Mouse (Mus musculus) erythroblast, embryonic 14.5 days (primary cell): ENCODE data around the gene BC030870. TPM values are rescaled to one million over a fixed set of nuclear protein-coding genes. Genes with fewer than 3 reads are reported as not detected.

Source experiments
- H3K27me3 ChIP-seq: 2 replicates; pipeline ENCODE4 v1.6.1; 2012; ENCODE audit warnings: inconsistent platforms; ENCODE audit not compliant: control insufficient read depth
- H3K36me3 ChIP-seq: 2 replicates; pipeline ENCODE4 v1.6.1; 2012; ENCODE audit warnings: mild to moderate bottlenecking, inconsistent platforms; ENCODE audit not compliant: control insufficient read depth
- H3K4me1 ChIP-seq: 2 replicates; pipeline ENCODE4 v1.6.1; 2012; ENCODE audit warnings: inconsistent platforms; ENCODE audit not compliant: control insufficient read depth
- H3K4me3 ChIP-seq: replicated peaks from 2 replicates; pipeline ENCODE3; 2012; ENCODE audit warnings: moderate library complexity, mild to moderate bottlenecking, inconsistent platforms
- H3K9me3 ChIP-seq: 2 replicates; pipeline ENCODE4 v1.6.1; 2012; ENCODE audit warnings: low read length, inconsistent platforms, mixed read lengths; ENCODE audit not compliant: control insufficient read depth
- GATA1 ChIP-seq: IDR thresholded peaks from 2 replicates; pipeline ENCODE4 v1.6.1; 2012; ENCODE audit warnings: low read length, inconsistent platforms, mixed read lengths
- TAL1 ChIP-seq: IDR thresholded peaks from 3 replicates; pipeline ENCODE4 v1.6.1; 2012; ENCODE audit warnings: low read length, inconsistent platforms, mixed read lengths
- polyA plus RNA-seq: library from polyadenylated mRNA; stranded (reverse); fragments of >175 nt; gene quantifications from 2 replicates; pipeline ENCODE4 v1.2.3, GENCODE M21; 2012

BC030870 gene
- polyA plus RNA-seq, 1 experiment: not detected

- Histone ChIP-seq H3K4me3 (no peak overlapping the region), H3K36me3 (no peaks in the 10 kb centered on the region), H3K4me1 (no peaks in the 10 kb centered on the region), H3K9me3 (peaks cover 2% of the 10 kb centered on the region; the same call in 1 of the 2 replicates), H3K27me3 (no peaks in the 10 kb centered on the region)
- TF ChIP-seq TAL1 (no peak), GATA1 (no peak)
Observed at GRCm38 (mm10) chr8:65065622-65066021, 63.7 kb downstream of the BC030870 start.

DNA sequence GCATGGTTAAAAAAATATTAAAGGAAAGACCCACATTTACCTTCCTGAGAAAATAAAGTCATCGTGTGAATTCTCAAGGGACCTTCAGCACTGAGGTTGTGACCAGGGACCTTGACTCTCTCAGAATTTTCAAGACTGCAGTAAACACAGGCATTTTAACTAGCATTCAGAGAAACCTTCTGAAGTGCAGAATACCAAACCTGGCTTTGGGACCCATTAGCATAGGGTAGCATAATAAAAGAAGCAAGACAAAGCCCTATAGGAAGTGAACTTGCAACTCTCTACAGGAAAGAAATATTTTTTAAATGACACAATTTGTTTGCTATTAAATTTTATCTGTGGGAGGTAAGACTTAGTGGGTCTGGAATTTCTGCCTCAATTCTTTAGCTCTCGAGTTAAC lies 65.3 kb downstream of the BC030870 start:
- no peak for TF ChIP-seq GATA1
- no peak for TF ChIP-seq TAL1
- no peaks in the 10 kb centered on the region for H3K4me1 ChIP-seq
- no peaks in the 10 kb centered on the region for H3K36me3 ChIP-seq
- H3K9me3 ChIP-seq: no peaks in the 10 kb centered on the region
- H3K27me3 ChIP-seq: no peaks in the 10 kb centered on the region
- no peak overlapping the region for H3K4me3 ChIP-seq

DNA sequence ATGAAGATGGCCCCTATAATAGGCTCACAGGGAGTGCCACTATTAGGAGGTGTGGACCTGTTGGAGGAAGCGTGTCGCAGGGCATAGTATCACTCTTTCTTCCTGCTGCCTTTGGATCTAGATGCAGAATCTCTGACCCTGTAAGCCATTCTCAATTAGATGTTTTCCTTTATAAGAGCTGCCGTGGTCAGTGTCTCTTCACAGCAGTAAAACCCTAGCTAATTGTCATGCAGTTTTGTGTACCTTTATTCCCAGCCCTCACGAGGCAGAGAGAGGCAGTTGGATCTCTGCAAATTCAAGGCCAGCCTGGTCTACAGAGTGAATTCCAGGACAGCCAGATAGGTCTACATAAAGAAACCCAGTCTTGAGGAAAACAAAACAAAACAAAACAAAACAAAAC lies 67.2 kb downstream of the BC030870 start:
- Histone ChIP-seq H3K36me3 (no peaks in the 10 kb centered on the region), H3K4me1 (no peaks in the 10 kb centered on the region), H3K4me3 (no peak overlapping the region), H3K27me3 (no peaks in the 10 kb centered on the region), H3K9me3 (no peaks in the 10 kb centered on the region)
- TF ChIP-seq GATA1: no peak
- TF ChIP-seq TAL1: no peak

- H3K36me3 ChIP-seq: no peaks in the 10 kb centered on the region
- TF ChIP-seq TAL1: no peak
- no peak for TF ChIP-seq GATA1
Observed at GRCm38 (mm10) chr8:65056722-65057121, 72.6 kb downstream of the BC030870 start.

DNA sequence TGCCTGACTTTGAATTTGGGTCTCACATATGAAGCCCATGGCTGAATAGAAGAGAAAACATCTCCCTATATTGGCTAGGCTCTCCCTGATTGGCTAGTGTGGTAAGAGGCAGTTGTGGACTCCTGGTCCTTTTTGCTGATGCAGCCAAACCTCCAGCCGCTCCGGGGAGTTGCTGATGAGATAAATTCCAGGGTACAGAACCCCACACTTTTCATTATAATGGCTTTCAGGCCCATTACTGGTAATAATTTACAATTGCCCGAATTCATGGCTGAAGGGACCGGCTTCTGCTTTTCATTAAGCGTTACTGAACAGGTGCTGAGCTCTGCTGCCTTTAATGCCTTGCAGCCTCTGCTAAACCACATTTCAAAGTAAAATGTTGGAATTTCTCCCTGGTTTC lies 75.4 kb downstream of the BC030870 start:
- H3K9me3 ChIP-seq: no peaks in the 10 kb centered on the region
- H3K27me3 ChIP-seq: no peaks in the 10 kb centered on the region
- TF ChIP-seq TAL1 (no peak), GATA1 (no peak)

More at GRCm38 (mm10) chr8:65056722-65057121, 72.6 kb downstream of the BC030870 start:
- H3K4me1 ChIP-seq: no peaks in the 10 kb centered on the region
- no peak overlapping the region for H3K4me3 ChIP-seq
- no peaks in the 10 kb centered on the region for H3K9me3 ChIP-seq
- H3K27me3 ChIP-seq: no peaks in the 10 kb centered on the region

DNA sequence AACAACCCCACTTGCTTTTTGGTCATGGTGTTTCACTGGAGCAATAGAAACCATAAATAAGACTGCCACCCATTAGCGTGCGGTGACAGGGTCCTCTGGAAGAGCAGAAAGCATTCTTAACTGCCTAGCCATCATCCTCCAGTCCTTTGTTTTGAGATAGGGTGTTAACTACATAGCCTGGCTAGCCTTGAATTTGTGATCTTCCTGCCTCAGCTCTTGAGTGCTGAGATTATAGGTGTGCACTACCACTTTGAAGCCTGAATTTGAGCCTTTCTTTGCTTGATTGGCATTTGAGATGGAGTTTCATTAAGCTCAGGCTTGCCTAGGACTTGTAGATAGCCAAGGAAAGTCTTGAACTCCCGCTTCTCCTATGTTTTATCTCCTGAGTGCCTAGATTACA lies 75.8 kb downstream of the BC030870 start:
- Histone ChIP-seq H3K27me3 (no peaks in the 10 kb centered on the region), H3K36me3 (no peaks in the 10 kb centered on the region), H3K4me3 (no peak overlapping the region), H3K9me3 (no peaks in the 10 kb centered on the region), H3K4me1 (no peaks in the 10 kb centered on the region)
- TF ChIP-seq GATA1 (no peak), TAL1 (no peak)

More for the DNA sequence above, 75.4 kb downstream of the BC030870 start:
- Histone ChIP-seq H3K4me3 (no peak overlapping the region), H3K36me3 (no peaks in the 10 kb centered on the region), H3K4me1 (no peaks in the 10 kb centered on the region)

DNA sequence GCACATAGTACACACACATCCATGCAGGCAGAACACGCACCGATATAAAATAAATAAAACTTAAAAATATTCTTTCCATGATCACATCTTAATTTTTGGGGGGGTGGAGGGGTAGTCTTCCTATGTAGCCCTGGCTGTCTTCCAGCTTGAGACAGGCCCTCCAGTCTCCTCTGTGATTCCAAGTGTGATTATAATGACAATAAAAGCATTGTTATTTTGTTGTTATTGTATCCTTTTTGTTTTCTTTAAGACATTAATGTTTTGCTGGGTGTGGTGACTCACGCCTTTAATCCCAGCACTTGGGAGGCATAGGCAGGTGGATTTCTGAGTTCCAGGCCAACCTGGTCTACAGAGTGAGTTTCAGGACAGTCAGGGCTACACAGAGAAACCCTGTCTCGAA lies 81.6 kb downstream of the BC030870 start:
- no peaks in the 10 kb centered on the region for H3K27me3 ChIP-seq
- H3K4me3 ChIP-seq: no peak overlapping the region
- no peaks in the 10 kb centered on the region for H3K9me3 ChIP-seq
- TF ChIP-seq TAL1 (no peak), GATA1 (no peak)
- no peaks in the 10 kb centered on the region for H3K4me1 ChIP-seq
- H3K36me3 ChIP-seq: no peaks in the 10 kb centered on the region

DNA sequence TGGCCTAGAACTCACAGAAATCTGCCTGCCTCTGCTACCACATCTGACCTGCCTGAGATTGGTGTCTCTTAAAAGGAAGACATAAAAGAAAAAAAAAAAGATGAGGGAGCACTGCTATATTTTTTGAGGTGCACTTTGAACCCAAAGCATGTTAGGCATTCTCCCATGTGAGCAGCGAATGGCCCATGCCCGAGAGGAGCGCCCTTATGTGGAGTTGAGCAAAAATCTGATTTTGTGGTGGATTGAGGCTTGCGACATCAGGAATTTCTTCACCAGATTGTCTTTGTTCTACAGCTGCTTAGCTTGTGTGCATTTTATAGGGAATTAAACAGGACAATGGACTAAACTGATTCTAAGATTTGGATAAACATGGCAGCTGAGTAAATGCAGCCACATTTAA lies 82.2 kb downstream of the BC030870 start:
- Histone ChIP-seq H3K9me3 (no peaks in the 10 kb centered on the region), H3K4me3 (no peak overlapping the region), H3K4me1 (no peaks in the 10 kb centered on the region), H3K27me3 (no peaks in the 10 kb centered on the region), H3K36me3 (no peaks in the 10 kb centered on the region)
- TF ChIP-seq TAL1 (no peak), GATA1 (no peak)

- Histone ChIP-seq H3K27me3 (no peaks in the 10 kb centered on the region), H3K4me3 (no peak overlapping the region), H3K36me3 (no peaks in the 10 kb centered on the region), H3K9me3 (no peaks in the 10 kb centered on the region), H3K4me1 (no peaks in the 10 kb centered on the region)
- no peak for TF ChIP-seq GATA1
- TF ChIP-seq TAL1: no peak
Observed at GRCm38 (mm10) chr8:65046565-65046964, 82.8 kb downstream of the BC030870 start.

- Histone ChIP-seq H3K4me1 (no peaks in the 10 kb centered on the region), H3K27me3 (peaks cover 7% of the 10 kb centered on the region), H3K9me3 (no peaks in the 10 kb centered on the region), H3K36me3 (no peaks in the 10 kb centered on the region), H3K4me3 (no peak within 1 kb of the TSS)
- no peak for TF ChIP-seq TAL1
Observed at GRCm38 (mm10) chr8:65037117-65037533, 92.2 kb downstream of the BC030870 start, which contains the start of gene Apela. Gene Apela, minus strand, starts transcription at chr8:65037336.

Other genes with a start within 250 kb of the BC030870 start
- 0.40 and 0.56 TPM in 2 replicates for gene Tmem192, start 182.4 kb downstream of the BC030870 start, polyA plus RNA-seq
- gene Trim75, start 141.7 kb downstream of the BC030870 start, polyA plus RNA-seq: not detected in 2 replicates
- not detected in 2 replicates for gene Trim61, start 111.0 kb downstream of the BC030870 start, polyA plus RNA-seq
- gene Trim60, start 111.0 kb downstream of the BC030870 start, polyA plus RNA-seq: 0.03 TPM in 1 of 2 replicates, not detected in the other
- gene Apela, start 92.2 kb downstream of the BC030870 start, polyA plus RNA-seq: not detected in 2 replicates
- not detected in 2 replicates for gene Gm10663, start 54.5 kb downstream of the BC030870 start, polyA plus RNA-seq